Mouse (Mus musculus): ENCODE results near the gene H2-M10.1. TPM values are rescaled to one million over a fixed set of nuclear protein-coding genes. Genes with fewer than 3 reads are reported as not detected.
"Not testable (repeated sequence)": the region's sequence is repeated elsewhere in the genome, so short reads cannot be mapped to it uniquely, and the experiment has no call there.

H2-M10.1 gene
- not detected in 2 replicates for total RNA-seq (2012; rRNA removed)

DNA sequence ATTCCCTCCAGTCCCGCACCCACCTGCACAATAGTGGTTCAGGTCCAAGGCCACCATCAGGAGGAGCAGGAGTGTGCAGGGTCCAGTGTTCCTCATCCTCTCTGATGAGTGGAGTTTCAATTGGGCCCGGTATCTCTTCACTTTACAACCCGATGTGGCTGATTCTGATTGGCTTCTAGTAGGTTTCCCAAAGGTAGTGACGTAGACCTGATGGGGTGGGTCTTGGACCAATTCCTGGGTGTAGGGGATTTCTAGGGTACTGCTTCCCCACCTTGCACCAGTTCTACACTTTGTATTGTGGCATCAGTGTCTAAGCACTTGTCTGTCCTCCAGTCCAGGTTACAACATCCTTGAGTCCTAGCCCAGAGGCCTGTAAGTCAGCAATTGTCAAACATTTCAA, at the start of gene H2-M10.1:
TSS of gene H2-M10.1 (minus strand) at position 101 of the 400 bp plus-strand sequence.
- Histone ChIP-seq H3K4me1 (ENCODE audit: control insufficient read depth in 2 of 2, insufficient read depth in 2 of 2, low read length in 2 of 2, poor library complexity in 1 of 2) (no peaks in the 10 kb centered on the region), H3K9ac (ENCODE audit: insufficient read depth, low read depth, low read length, poor library complexity, severe bottlenecking) (no peak within 1 kb of the TSS), H3K27ac (ENCODE audit: insufficient read depth, low read depth, low read length, poor library complexity, severe bottlenecking) (no peak within 1 kb of the TSS), H3K36me3 (ENCODE audit: control insufficient read depth, insufficient read depth, low read length, poor library complexity, severe bottlenecking) (no peaks in the 10 kb centered on the region), H3K4me3 (ENCODE audit: insufficient read depth in 1 of 2, low read depth in 1 of 2, low read length in 2 of 2, poor library complexity in 1 of 2, severe bottlenecking in 1 of 2) (no peak within 1 kb of the TSS), H3K9me3 (ENCODE audit: control insufficient read depth, insufficient read depth, low read depth, low read length) (no peaks in the 10 kb centered on the region)
- in situ Hi-C loops (cut with MboI; ENCODE audit: low sequenced_read_pairs in 2 of 2, unreplicated experiment in 2 of 2): no loop called here
- TF ChIP-seq CHD2 (IDR thresholded peaks at IDR 0.05; ENCODE audit: low read depth, low read length) (no peak), ZNF384 (IDR thresholded peaks at IDR 0.05; ENCODE audit: low read depth, low read length) (no peak), ZC3H11A (IDR thresholded peaks at IDR 0.05; ENCODE audit: borderline replicate concordance, low read depth, low read length) (no peak), HCFC1 (IDR thresholded peaks at IDR 0.05; ENCODE audit: borderline replicate concordance, insufficient read depth, low read length) (no peak), MAFK (IDR thresholded peaks at IDR 0.05; ENCODE audit: insufficient read depth, low read depth, low read length) (no peak)
- DNase-seq (ENCODE audit: low read depth, low spot score): no peak

DNA sequence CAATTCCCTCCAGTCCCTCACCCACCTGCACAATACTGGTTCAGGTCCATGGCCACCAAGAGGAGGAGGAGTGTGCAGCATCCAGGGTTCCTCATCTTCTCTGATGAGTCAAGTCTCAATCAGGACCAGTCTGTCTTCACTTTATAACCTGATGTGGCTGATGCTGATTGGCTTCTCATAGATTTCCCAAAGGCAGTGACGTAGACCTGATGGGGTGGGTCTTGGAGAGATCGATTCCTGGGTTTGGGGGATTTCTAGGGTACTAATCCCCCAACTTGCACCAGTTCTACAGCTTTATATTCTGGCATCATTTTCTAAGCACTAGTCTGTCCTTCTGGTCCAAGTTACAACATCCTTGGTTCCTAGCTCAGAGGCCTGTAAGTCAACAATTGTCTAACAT, 42.4 kb upstream of the H2-M10.1 start, which contains the start of gene H2-M10.3:
TSS of gene H2-M10.3 (minus strand) at position 101 of the 400 bp plus-strand sequence.
- H3K4me3 ChIP-seq (ENCODE audit: insufficient read depth in 1 of 2, low read depth in 1 of 2, low read length in 2 of 2, poor library complexity in 1 of 2, severe bottlenecking in 1 of 2); H3K9me3 ChIP-seq (ENCODE audit: control insufficient read depth, insufficient read depth, low read depth, low read length); DNase-seq (ENCODE audit: low read depth, low spot score); H3K4me1 ChIP-seq (ENCODE audit: control insufficient read depth in 2 of 2, insufficient read depth in 2 of 2, low read length in 2 of 2, poor library complexity in 1 of 2); H3K27ac ChIP-seq (ENCODE audit: insufficient read depth, low read depth, low read length, poor library complexity, severe bottlenecking); in situ Hi-C loops (cut with MboI; ENCODE audit: low sequenced_read_pairs in 2 of 2, unreplicated experiment in 2 of 2); H3K9ac ChIP-seq (ENCODE audit: insufficient read depth, low read depth, low read length, poor library complexity, severe bottlenecking); H3K36me3 ChIP-seq (ENCODE audit: control insufficient read depth, insufficient read depth, low read length, poor library complexity, severe bottlenecking): not testable (repeated sequence)

DNA sequence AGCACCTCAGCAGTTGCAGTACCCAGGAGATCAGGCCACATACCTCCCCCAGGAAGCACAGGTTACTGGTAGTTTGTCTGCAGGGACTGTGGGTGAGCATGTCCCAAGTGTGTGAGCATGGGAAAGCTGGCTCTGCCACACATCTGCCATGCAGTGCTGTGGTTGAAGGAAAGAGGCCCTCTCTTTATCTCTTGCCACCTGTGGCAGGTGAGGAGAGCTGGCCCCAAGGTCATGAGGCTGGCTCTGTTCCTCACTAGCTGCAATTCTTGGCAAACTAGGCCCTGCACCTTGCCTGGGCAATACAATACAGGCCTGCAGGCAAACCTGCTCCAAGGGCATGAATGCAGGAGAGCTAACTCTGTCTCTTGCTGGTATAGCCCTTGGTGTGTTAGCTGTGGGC, 36.4 kb upstream of the H2-M10.1 start:
- DNase-seq (ENCODE audit: low read depth, low spot score); H3K9me3 ChIP-seq (ENCODE audit: control insufficient read depth, insufficient read depth, low read depth, low read length); H3K36me3 ChIP-seq (ENCODE audit: control insufficient read depth, insufficient read depth, low read length, poor library complexity, severe bottlenecking); H3K4me1 ChIP-seq (ENCODE audit: control insufficient read depth in 2 of 2, insufficient read depth in 2 of 2, low read length in 2 of 2, poor library complexity in 1 of 2); H3K27ac ChIP-seq (ENCODE audit: insufficient read depth, low read depth, low read length, poor library complexity, severe bottlenecking); H3K9ac ChIP-seq (ENCODE audit: insufficient read depth, low read depth, low read length, poor library complexity, severe bottlenecking); H3K4me3 ChIP-seq (ENCODE audit: insufficient read depth in 1 of 2, low read depth in 1 of 2, low read length in 2 of 2, poor library complexity in 1 of 2, severe bottlenecking in 1 of 2); in situ Hi-C loops (cut with MboI; ENCODE audit: low sequenced_read_pairs in 2 of 2, unreplicated experiment in 2 of 2): not testable (repeated sequence)

DNA sequence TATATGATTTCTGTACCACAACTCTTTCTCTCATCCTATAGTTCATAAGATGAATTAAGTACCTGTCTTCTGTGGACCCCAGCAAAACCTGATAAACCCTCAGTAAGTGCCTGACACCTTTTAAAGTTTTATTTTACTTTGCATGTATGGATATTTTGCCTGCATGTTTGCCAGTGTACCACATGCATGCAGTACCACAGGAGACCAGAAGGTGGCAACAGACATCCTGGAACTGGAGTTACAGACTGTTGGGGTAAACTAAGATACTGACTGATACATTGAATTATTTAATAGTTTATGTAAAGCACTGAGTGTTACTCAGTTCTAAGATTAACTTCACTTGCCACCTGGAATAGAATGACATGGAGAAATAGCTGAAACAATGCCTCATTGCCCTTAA, 31.6 kb upstream of the H2-M10.1 start:
- H3K9ac ChIP-seq (ENCODE audit: insufficient read depth, low read depth, low read length, poor library complexity, severe bottlenecking); H3K9me3 ChIP-seq (ENCODE audit: control insufficient read depth, insufficient read depth, low read depth, low read length); H3K27ac ChIP-seq (ENCODE audit: insufficient read depth, low read depth, low read length, poor library complexity, severe bottlenecking); H3K4me1 ChIP-seq (ENCODE audit: control insufficient read depth in 2 of 2, insufficient read depth in 2 of 2, low read length in 2 of 2, poor library complexity in 1 of 2); in situ Hi-C loops (cut with MboI; ENCODE audit: low sequenced_read_pairs in 2 of 2, unreplicated experiment in 2 of 2); H3K4me3 ChIP-seq (ENCODE audit: insufficient read depth in 1 of 2, low read depth in 1 of 2, low read length in 2 of 2, poor library complexity in 1 of 2, severe bottlenecking in 1 of 2); H3K36me3 ChIP-seq (ENCODE audit: control insufficient read depth, insufficient read depth, low read length, poor library complexity, severe bottlenecking): not testable (repeated sequence)
- peak; percentile 3 for DNase-seq (ENCODE audit: low read depth, low spot score)

DNA sequence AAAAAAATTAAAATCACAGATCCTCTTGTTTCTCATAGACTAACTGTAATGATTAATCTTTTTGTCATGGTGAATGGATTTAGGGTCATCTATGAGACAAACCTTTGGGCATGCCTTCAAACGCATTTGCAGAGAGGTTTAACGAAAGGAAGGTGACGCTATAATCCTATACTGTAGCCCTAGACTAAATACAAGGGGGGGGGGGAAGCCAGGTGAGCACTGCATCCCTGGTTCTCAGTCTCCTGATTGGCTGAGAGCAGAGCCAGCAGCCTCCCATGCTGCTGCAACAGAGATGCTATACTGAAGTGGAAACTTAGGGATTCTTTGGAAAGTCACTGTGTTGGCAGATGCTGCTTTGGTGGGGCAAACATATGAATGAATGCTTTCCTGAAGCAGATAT, 29.8 kb upstream of the H2-M10.1 start:
- no peak for DNase-seq (ENCODE audit: low read depth, low spot score)
- Histone ChIP-seq H3K36me3 (ENCODE audit: control insufficient read depth, insufficient read depth, low read length, poor library complexity, severe bottlenecking) (no peaks in the 10 kb centered on the region), H3K9me3 (ENCODE audit: control insufficient read depth, insufficient read depth, low read depth, low read length) (no peaks in the 10 kb centered on the region), H3K4me3 (ENCODE audit: insufficient read depth in 1 of 2, low read depth in 1 of 2, low read length in 2 of 2, poor library complexity in 1 of 2, severe bottlenecking in 1 of 2) (no peak overlapping the region), H3K27ac (ENCODE audit: insufficient read depth, low read depth, low read length, poor library complexity, severe bottlenecking) (no peak overlapping the region), H3K4me1 (ENCODE audit: control insufficient read depth in 2 of 2, insufficient read depth in 2 of 2, low read length in 2 of 2, poor library complexity in 1 of 2) (no peaks in the 10 kb centered on the region), H3K9ac (ENCODE audit: insufficient read depth, low read depth, low read length, poor library complexity, severe bottlenecking) (no peak overlapping the region)
- in situ Hi-C loops (cut with MboI; ENCODE audit: low sequenced_read_pairs in 2 of 2, unreplicated experiment in 2 of 2): no loop called here
- TF ChIP-seq ZC3H11A (IDR thresholded peaks at IDR 0.05; ENCODE audit: borderline replicate concordance, low read depth, low read length): no peak
- TF ChIP-seq MAFK (IDR thresholded peaks at IDR 0.05; ENCODE audit: insufficient read depth, low read depth, low read length): no peak
- no peak for TF ChIP-seq HCFC1 (IDR thresholded peaks at IDR 0.05; ENCODE audit: borderline replicate concordance, insufficient read depth, low read length)
- TF ChIP-seq CHD2 (IDR thresholded peaks at IDR 0.05; ENCODE audit: low read depth, low read length): no peak
- no peak for TF ChIP-seq ZNF384 (IDR thresholded peaks at IDR 0.05; ENCODE audit: low read depth, low read length)

DNA sequence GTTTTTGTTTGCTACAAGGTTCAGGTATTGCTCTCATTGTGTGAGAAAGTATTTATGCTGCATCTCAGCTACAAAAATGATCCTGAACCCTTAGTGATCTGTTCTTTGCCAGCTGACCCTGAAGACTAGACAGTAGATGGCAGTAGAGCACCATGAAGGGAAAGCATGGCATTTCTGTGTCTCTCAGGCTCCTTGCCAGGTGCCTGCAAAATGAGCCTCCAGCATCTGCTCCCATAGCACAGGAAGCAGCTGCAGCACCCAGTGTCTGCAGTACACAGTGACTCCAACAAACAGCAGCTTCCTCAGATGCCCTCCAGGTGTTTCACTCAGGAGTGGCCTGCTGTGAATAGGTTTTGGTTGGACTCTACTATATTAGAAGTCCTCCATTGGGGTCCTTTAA, 29.4 kb upstream of the H2-M10.1 start:
- H3K36me3 ChIP-seq (ENCODE audit: control insufficient read depth, insufficient read depth, low read length, poor library complexity, severe bottlenecking); H3K27ac ChIP-seq (ENCODE audit: insufficient read depth, low read depth, low read length, poor library complexity, severe bottlenecking); H3K9me3 ChIP-seq (ENCODE audit: control insufficient read depth, insufficient read depth, low read depth, low read length); in situ Hi-C loops (cut with MboI; ENCODE audit: low sequenced_read_pairs in 2 of 2, unreplicated experiment in 2 of 2); H3K4me3 ChIP-seq (ENCODE audit: insufficient read depth in 1 of 2, low read depth in 1 of 2, low read length in 2 of 2, poor library complexity in 1 of 2, severe bottlenecking in 1 of 2); H3K4me1 ChIP-seq (ENCODE audit: control insufficient read depth in 2 of 2, insufficient read depth in 2 of 2, low read length in 2 of 2, poor library complexity in 1 of 2); H3K9ac ChIP-seq (ENCODE audit: insufficient read depth, low read depth, low read length, poor library complexity, severe bottlenecking): not testable (repeated sequence)
- DNase-seq (ENCODE audit: low read depth, low spot score): peak; percentile 11

Data from ES-E14 (cell line).